Mouse (Mus musculus): Measurements from ENCODE around the gene Exosc8. TPM values are rescaled to one million over a fixed set of nuclear protein-coding genes. Genes with fewer than 3 reads are reported as not detected.

Exosc8 gene
- polyA plus RNA-seq, 1 experiment from 2014 or later, result 70.1 TPM

DNA sequence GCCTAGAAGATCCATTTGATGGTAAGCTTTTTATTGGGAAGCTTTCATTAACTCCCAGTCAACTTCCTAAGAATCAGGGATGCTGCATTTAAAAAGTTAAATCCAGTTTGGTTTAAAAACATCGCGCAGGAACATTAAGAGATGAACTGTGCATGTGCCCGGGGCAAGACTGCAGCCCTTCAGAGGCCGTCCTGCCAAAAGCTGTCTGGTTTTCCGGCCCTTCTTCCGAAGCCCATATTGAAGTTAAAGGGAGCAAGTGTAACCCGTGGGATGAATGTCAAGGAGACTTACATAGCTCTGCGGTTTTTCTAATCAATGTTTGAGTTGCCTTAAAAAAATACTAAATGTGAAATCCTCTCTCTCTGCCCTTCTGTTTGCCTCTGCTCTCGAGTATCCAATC lies 24.0 kb upstream of the Exosc8 start:
- Histone ChIP-seq H3K4me1 (replicated peaks) (peaks cover 19% of the 10 kb centered on the region), H3K9me3 (no peaks in the 10 kb centered on the region), H3K36me3 (no peaks in the 10 kb centered on the region), H3K4me3 (no peak overlapping the region), H3K9ac (no peak overlapping the region), H3K4me2 (no peak overlapping the region), H3K27me3 (no peaks in the 10 kb centered on the region), H3K27ac (replicated peaks) (no peak overlapping the region)
- no peak for ATAC-seq (ENCODE audit: low FRiP score, low read depth)
- WGBS, result 76% methylated on average over 9 of the region's 9 CpGs

DNA sequence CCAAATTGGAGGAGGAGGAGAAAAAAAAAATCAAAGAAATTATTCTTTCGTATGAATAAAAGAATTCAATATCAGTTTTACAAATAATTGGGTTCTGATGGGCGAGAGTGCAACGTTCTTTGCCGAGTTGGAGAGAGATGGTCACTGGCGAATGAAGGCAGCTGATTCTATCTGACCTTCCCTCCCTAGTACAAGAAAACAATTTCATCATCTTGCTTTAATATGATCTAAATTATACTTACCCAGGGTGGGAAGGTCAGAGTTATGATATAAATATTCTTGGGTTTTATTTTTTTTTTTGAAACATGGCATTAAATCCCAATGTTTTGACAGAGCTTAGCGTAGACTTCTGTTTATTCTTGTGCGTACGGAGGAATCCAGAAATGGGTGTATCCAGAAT lies 22.3 kb upstream of the Exosc8 start:
- 84% methylated on average over 8 of the region's 8 CpGs for WGBS

DNA sequence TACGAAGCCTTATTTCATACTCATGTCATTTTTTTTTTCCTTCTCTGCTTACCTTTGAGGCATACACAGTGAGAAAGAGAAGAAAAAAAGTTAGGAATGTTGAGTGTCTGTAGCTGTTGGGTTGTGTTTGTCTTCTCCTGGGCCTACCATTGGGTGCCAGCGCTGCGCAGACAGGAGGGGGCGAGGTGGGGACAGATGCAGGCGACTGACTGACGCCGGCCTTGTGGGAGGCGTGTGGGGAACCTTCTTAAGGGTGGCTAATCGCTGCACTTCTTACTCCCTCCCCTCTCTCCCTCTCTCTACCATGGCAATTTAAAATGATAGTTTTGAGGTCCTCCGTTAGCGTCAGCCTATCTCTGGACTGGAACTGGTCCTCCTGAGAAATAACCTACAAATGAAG lies 20.9 kb upstream of the Exosc8 start:
- no peaks in the 10 kb centered on the region for H3K9me3 ChIP-seq
- peak overlapping the region; percentile 79 for H3K9ac ChIP-seq
- H3K4me3 ChIP-seq, result peak overlapping the region; percentile 78
- H3K27ac ChIP-seq (replicated peaks), result no peak overlapping the region
- peaks cover 16% of the 10 kb centered on the region for H3K4me1 ChIP-seq (replicated peaks)
- H3K36me3 ChIP-seq, result peaks cover 5% of the 10 kb centered on the region
- 0 out of 2 replicates have a peak, but pooled peaks have one; percentile 37 for ATAC-seq (ENCODE audit: low FRiP score, low read depth)
- WGBS, result 0% methylated on average over 11 of the region's 11 CpGs
- H3K27me3 ChIP-seq, result no peaks in the 10 kb centered on the region
- H3K4me2 ChIP-seq, result peak overlapping the region; percentile 100

More for the DNA sequence above, 22.3 kb upstream of the Exosc8 start:
- Histone ChIP-seq H3K27me3 (no peaks in the 10 kb centered on the region), H3K36me3 (no peaks in the 10 kb centered on the region), H3K9me3 (no peaks in the 10 kb centered on the region), H3K27ac (replicated peaks) (no peak overlapping the region), H3K9ac (no peak overlapping the region), H3K4me2 (no peak overlapping the region), H3K4me1 (replicated peaks) (peaks cover 16% of the 10 kb centered on the region), H3K4me3 (no peak overlapping the region)
- ATAC-seq (ENCODE audit: low FRiP score, low read depth), result no peak

DNA sequence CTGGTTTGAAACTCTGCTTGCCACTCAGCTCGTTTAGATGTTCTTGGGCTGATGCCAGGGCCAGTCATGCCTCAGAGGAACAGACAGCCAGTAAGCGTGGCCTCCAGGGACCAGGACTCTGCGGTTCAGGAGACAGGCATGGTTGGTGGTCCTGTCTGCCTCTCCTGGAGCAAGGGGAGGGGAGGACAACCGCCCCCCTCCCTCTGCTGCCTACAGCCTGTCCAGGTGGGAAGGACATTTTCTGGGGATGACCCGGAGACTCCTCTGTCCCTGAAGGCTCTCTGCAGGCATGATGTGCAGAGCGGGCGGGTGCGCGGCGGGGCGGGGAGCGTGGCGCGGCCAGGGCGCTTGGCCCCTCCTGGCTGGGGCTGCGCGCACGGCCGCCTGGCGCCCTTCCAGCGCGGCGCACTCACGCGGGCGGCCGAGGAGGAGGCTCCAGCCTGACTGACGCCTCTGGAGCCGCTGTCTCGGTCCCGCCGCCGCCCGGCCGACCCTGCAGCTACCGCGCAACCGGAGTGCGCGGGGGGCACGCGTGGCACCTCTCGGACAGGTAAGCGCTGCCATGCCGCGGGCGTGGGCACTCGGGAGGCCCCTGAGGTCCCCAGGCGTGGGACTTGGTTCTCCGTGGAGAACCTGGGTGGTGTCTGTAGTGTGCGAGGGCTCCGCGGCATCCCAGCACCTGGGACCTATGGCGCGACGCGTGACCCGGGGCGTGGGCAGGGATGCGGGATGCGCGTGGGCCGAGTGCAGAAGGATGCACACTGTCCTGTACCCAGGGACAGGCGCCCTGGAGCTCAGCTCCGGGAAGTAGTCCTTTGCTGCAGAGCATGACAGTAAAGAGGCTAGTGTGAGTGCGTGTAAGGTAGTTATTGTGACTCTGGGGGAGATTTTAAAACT lies 20.2 kb upstream of the Exosc8 start, which contains the start of gene Smad9:
TSS of gene Smad9 (plus strand) at position 438 of the 897 bp plus-strand sequence.
- Histone ChIP-seq H3K9ac (peak within 1 kb of the TSS; percentile 79), H3K27me3 (no peaks in the 10 kb centered on the region), H3K4me3 (peak within 1 kb of the TSS; percentile 78), H3K4me2 (peak within 1 kb of the TSS; percentile 100), H3K27ac (replicated peaks) (no peak within 1 kb of the TSS), H3K36me3 (peaks cover 11% of the 10 kb centered on the region), H3K9me3 (no peaks in the 10 kb centered on the region), H3K4me1 (replicated peaks) (peaks cover 16% of the 10 kb centered on the region)
- WGBS, result under 1% methylated on average over 55 of the region's 66 CpGs
- ATAC-seq (ENCODE audit: low FRiP score, low read depth), result peak; percentile 80

DNA sequence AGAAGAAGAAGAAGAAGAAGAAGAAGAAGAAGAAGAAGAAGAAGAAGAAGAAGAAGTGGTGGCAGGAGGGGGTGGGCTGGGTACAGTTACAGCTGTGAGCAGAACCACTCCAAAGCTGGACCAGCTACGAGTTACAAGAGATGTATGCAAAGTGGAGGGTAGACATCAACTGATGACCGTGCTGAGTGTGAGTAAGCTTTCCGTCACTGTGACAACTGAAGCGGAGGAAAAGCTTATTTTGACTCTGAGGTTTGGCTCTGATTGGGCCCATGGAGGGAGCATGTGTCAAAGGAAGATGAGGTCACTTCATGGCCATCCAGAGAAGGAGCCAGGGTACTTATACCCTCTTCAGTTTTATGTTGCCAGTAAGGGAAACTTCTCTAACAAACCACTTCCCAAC lies 18.2 kb upstream of the Exosc8 start:
- ATAC-seq (ENCODE audit: low FRiP score, low read depth), result no peak
- Histone ChIP-seq H3K27ac (replicated peaks) (no peak overlapping the region), H3K4me1 (replicated peaks) (peaks cover 16% of the 10 kb centered on the region), H3K36me3 (peaks cover 29% of the 10 kb centered on the region), H3K9me3 (no peaks in the 10 kb centered on the region), H3K9ac (no peak overlapping the region), H3K4me3 (no peak overlapping the region), H3K27me3 (no peaks in the 10 kb centered on the region), H3K4me2 (no peak overlapping the region)
- WGBS, result 88% methylated on average over 4 of the region's 4 CpGs

DNA sequence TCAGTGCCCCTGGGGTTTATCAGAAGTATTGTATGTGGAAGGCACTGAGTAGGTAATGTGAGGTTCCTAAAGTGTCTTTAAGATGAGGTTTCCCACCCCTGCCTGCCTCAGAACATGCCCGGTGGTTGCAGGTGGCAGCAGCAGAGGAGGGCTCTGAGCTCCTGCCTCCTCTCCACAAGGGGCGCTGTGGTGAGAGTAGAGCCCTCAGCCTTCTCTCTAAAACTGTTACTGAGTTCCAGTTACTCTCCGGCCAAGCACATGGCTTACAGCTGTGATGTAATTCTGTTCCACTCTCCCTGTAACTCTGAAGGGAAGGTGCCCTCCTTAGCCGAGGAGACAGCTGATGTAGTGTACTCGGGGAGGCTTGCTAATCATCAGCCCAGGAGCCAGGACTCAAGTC lies 10.6 kb upstream of the Exosc8 start:
- H3K4me2 ChIP-seq, result no peak overlapping the region
- no peaks in the 10 kb centered on the region for H3K4me1 ChIP-seq (replicated peaks)
- peaks cover 94% of the 10 kb centered on the region for H3K36me3 ChIP-seq
- 67% methylated on average over 5 of the region's 5 CpGs for WGBS
- no peak for ATAC-seq (ENCODE audit: low FRiP score, low read depth)
- no peaks in the 10 kb centered on the region for H3K9me3 ChIP-seq
- no peak overlapping the region for H3K4me3 ChIP-seq
- H3K9ac ChIP-seq, result no peak overlapping the region
- H3K27me3 ChIP-seq, result no peaks in the 10 kb centered on the region
- H3K27ac ChIP-seq (replicated peaks), result no peak overlapping the region

DNA sequence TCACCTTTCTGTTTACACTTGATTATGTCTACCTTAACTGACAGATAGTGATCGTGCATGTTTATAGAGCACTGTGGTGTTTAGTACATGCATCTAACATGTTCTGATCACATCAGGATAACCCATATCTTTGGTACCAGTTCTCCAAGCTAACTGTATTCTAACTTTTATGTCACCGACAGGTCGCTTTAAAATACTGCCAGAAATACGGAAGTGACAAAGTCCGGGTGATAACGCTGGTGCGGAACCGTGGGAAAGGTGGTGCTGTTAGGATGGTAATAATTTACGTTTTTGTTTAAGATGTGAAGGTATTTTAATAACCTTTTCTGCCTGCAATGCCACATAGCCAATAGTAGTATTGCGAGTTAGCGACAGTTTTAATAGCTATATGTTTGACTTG lies 6.8 kb upstream of the Exosc8 start:
- Histone ChIP-seq H3K4me1 (replicated peaks) (no peaks in the 10 kb centered on the region), H3K27me3 (no peaks in the 10 kb centered on the region), H3K4me2 (no peak overlapping the region), H3K4me3 (no peak overlapping the region), H3K27ac (replicated peaks) (no peak overlapping the region), H3K9ac (no peak overlapping the region), H3K9me3 (no peaks in the 10 kb centered on the region), H3K36me3 (peaks cover 74% of the 10 kb centered on the region)
- no peak for ATAC-seq (ENCODE audit: low FRiP score, low read depth)
- 97% methylated on average over 11 of the region's 11 CpGs for WGBS

DNA sequence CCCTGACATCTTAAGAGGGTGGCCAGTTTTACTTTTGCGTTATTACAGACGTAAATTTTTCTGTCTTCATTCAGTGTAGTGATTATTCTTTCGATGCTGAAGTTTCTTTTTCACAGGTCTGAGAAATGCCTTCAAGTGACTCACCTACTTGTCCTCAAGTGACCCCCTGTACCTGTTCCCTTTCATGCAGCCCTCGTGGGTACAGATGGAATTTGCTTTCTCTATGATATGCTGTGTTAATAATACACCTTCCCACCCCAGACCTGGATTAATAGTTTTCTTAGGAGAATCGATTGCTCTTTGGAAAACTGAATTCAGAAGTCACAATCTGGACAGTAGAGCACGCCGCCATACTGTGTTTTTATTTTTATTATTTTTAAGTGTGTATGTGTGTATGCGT lies 2.1 kb upstream of the Exosc8 start:
- Histone ChIP-seq H3K27me3 (no peaks in the 10 kb centered on the region), H3K9ac (no peak overlapping the region), H3K27ac (replicated peaks) (no peak overlapping the region), H3K4me1 (replicated peaks) (peaks cover 23% of the 10 kb centered on the region), H3K4me3 (no peak overlapping the region), H3K9me3 (no peaks in the 10 kb centered on the region), H3K36me3 (peaks cover 30% of the 10 kb centered on the region), H3K4me2 (no peak overlapping the region)
- ATAC-seq (ENCODE audit: low FRiP score, low read depth), result no peak
- 97% methylated on average over 8 of the region's 8 CpGs for WGBS

DNA sequence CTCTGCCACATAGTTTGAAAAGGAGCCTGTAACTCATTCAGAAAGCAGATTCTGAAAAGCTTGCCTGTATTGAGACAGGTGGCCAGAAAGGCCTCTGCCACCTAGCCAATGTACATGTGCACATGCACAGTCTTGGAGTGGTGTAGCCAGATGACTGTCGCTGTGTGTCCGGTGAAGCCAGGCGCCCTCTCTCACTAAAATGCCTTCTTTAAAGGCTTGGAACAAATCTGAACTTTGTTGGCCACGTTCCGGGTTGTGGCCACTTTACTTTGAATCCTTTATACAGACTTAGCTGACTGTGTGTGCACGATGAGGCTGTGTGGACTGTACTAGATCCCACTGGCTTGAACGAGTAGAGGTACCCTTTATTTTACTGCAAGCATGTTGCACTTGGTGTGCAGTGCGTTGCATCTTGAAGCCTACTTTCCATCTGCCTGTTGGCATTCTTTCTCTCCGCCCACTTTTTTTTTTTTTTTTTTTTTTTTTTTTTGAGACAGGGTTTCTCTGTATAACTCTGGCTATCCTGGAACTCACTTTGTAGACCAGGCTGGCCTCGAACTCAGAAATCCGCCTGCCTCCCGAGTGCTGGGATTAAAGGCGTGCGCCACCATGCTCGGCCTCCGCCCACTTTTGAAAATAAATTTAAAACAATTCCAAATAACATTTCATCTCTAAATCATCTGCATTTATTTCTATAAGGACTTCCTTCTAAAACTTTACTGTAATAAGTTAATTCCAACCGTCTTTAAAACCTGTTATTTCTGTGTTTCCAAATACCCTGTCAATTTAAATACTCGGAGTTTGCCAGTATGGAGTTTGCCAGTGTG lies 1.1 kb upstream of the Exosc8 start:
- WGBS, result 56% methylated on average over 18 of the region's 18 CpGs
- ATAC-seq (ENCODE audit: low FRiP score, low read depth), result no peak
- no peaks in the 10 kb centered on the region for H3K27me3 ChIP-seq
- H3K9me3 ChIP-seq, result no peaks in the 10 kb centered on the region
- peaks cover 27% of the 10 kb centered on the region for H3K36me3 ChIP-seq
- peak overlapping the region; percentile 99 for H3K27ac ChIP-seq (replicated peaks)
- peak overlapping the region; percentile 81 for H3K4me3 ChIP-seq
- peaks cover 23% of the 10 kb centered on the region for H3K4me1 ChIP-seq (replicated peaks)
- peak overlapping the region; percentile 70 for H3K4me2 ChIP-seq
- peak overlapping the region; percentile 98 for H3K9ac ChIP-seq

DNA sequence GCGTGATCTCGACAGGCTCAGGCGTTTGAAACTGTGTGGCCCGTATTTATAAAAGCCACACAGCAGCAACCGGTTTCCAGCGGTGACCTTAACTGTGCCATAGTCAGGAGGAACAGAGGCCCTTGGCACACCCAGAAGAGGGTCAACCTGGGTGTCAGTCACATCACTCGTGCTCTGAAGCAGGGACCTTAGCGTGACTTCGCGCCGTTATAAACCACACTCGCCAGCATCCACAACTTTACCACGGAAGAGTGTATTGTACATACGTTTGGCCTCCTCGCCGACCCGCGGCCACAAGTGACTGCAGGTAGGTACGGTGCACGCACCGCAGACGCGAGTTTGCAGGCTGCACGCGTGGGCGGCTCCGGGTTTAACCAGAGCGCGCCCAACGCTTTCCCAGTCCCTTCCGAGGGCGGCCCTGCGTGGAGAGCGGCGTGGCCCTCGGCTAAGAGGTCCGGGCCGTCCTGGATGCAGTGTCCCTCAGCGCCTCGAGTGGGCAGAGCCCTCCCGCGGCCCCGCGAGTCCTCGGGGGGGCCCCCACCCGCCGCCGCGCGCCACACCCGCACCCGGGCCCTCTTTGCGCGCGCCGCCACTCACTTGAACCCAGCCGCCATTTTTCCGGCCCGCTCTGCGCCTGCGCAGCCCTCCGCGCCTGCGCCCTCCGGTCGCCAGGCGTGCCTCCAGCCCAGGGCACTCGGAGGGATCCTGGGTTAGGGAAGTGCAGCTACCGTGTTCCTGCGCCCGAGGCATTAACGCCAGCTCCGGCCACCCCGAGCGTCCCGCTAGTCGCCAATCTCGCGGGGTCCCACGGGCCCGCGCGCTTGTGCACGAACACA lies 564 bp downstream of the Exosc8 start:
- Histone ChIP-seq H3K4me2 (peak overlapping the region; percentile 70), H3K4me1 (replicated peaks) (peaks cover 23% of the 10 kb centered on the region), H3K4me3 (peak overlapping the region; percentile 81), H3K27ac (replicated peaks) (peak overlapping the region; percentile 99), H3K9ac (peak overlapping the region; percentile 98), H3K9me3 (no peaks in the 10 kb centered on the region), H3K27me3 (no peaks in the 10 kb centered on the region), H3K36me3 (peaks cover 29% of the 10 kb centered on the region)
- under 1% methylated on average over 82 of the region's 84 CpGs for WGBS
- peak; percentile 97 for ATAC-seq (ENCODE audit: low FRiP score, low read depth)

DNA sequence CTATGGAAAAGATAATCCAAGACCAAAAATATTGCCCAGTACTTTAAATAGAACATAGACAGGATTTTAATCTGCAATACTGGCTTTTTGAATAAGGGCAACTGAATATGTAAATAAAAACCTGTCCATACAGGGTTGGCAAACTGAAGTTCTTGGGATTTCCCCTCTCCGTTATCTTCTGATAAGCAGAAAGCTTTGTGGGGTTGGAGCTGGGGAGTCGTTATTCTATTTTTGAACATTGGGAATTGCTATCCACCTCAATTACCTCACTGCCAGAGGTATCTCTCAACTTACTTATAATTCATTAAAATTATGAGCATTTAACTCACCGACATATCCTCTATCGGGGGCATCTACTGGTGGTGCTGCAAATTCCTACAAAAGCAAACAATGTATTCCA lies 2.8 kb downstream of the Exosc8 start:
- Histone ChIP-seq H3K27me3 (no peaks in the 10 kb centered on the region), H3K9me3 (no peaks in the 10 kb centered on the region), H3K9ac (no peak overlapping the region), H3K4me3 (no peak overlapping the region), H3K36me3 (peaks cover 42% of the 10 kb centered on the region), H3K4me1 (replicated peaks) (peaks cover 23% of the 10 kb centered on the region), H3K27ac (replicated peaks) (no peak overlapping the region), H3K4me2 (no peak overlapping the region)
- 97% methylated on average over 4 of the region's 4 CpGs for WGBS
- no peak for ATAC-seq (ENCODE audit: low FRiP score, low read depth)

Measured in hindbrain, embryonic 15.5 days (tissue).